Mouse (Mus musculus): ENCODE measurements around the gene Kcnk3.

DNA sequence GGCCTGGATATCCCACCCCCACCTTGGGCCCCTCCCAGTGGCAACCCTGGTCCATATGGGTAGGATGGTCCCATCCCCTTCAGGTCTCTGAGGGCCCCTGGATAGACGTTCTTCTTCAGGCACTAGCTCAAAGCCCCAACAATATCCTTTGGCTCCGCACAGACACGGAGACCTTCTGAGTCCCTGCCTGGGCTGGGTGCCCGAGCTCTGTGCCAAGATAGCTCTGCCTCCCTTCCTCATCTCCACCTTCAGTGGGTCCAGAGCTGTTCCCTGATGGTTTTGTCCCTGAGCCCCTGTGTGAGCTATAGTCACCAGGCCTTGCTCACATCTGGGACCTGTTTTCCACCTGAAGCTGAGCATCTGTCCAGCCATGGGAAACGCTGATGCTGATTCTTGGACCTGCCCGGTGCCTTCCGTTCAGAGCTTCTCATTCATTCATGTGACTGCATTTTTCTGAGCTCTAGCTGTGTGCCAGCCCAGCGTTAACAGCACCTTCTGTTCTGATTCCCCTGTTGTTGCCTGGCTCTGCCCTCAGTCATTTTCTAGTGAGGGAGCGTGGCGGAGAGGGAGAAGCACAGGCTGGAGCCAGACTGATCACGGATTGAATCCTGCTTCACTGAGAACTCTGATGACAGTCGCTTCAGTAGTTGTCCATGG, 10.2 kb upstream of the Kcnk3 start:
- TF ChIP-seq CTCF (IDR thresholded peaks at IDR 0.05; ENCODE audit: low read depth) (no peak), EP300 (optimal IDR thresholded peaks at IDR 0.05) (no peak)

Measured in stomach, postnatal 0 days (tissue).